Comparison of ENCODE assay signal across 21 mouse cellular contexts in the genomic region with DNA sequence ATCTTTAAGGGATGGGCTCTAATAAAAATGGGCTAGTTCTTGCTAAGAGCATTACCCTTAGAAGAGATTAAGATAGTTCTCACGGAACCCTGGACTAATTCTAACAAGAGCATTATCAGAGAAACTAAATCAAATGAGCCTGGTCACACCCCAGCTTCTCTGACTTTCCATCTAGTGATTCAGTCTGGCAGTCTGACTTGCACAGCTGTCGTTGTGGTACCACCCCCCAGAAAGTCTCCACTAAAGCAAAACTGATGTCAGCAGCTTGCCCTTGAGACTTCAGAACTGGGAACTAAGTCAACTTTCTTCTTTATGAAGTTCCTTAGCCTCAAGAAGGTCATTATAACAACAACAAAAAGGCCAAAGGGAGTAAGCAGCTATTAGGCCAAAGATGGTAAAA.
"Had no signal": no experiment of that assay in that cellular context is flagged by ENCODE, and none has a peak within 500 bp of the region (broad histone marks: within the 10 kb centered on the region; RNA-seq: fewer than 3 reads in every experiment).

No protein-coding gene starts in this region.

- H3K9ac ChIP-seq: limb, embryonic 13.5 days; liver, embryonic 12.5 days; liver, embryonic 15.5 days; lung, embryonic 15.5 days; neural tube, embryonic 12.5 days; neural tube, embryonic 15.5 days had no signal

- H3K27ac ChIP-seq: limb, embryonic 10.5 days; limb, embryonic 13.5 days; liver, embryonic 12.5 days; liver, embryonic 15.5 days; lung, embryonic 15.5 days; neural tube, embryonic 12.5 days; neural tube, embryonic 15.5 days; stomach, postnatal 0 days had no signal

- H3K9me3 ChIP-seq: limb, embryonic 10.5 days; limb, embryonic 13.5 days; liver, embryonic 12.5 days; liver, embryonic 15.5 days; lung, embryonic 15.5 days; neural tube, embryonic 12.5 days; neural tube, embryonic 15.5 days had no signal

- H3K4me1 ChIP-seq: limb, embryonic 10.5 days; limb, embryonic 13.5 days; neural tube, embryonic 12.5 days; neural tube, embryonic 15.5 days had no signal

- H3K27me3 ChIP-seq: limb, embryonic 13.5 days; liver, embryonic 12.5 days; liver, embryonic 15.5 days; lung, embryonic 15.5 days; neural tube, embryonic 12.5 days; neural tube, embryonic 15.5 days had no signal

- H3K36me3 ChIP-seq: limb, embryonic 10.5 days; limb, embryonic 13.5 days; liver, embryonic 12.5 days; liver, embryonic 15.5 days; lung, embryonic 15.5 days; neural tube, embryonic 12.5 days; neural tube, embryonic 15.5 days had no signal

- H3K4me3 ChIP-seq: limb, embryonic 10.5 days; limb, embryonic 13.5 days; liver, embryonic 12.5 days; liver, embryonic 15.5 days; lung, embryonic 15.5 days; neural tube, embryonic 12.5 days; neural tube, embryonic 15.5 days had no signal

- DNase-seq: kidney, adult 2 months; kidney, postnatal 14 days; kidney, postnatal 4 days; liver; lung, adult 18-20 months; lung, postnatal 10 days; lung, postnatal 36 days; midbrain, embryonic 14.5 days; retina, postnatal 1 day; right cerebral cortex, postnatal 25 days; thymus, adult 2 months; thymus, postnatal 14 days; thymus, postnatal 4 days had no signal
